Comparison of ENCODE assay signal across 15 mouse cellular contexts in the genomic region with DNA sequence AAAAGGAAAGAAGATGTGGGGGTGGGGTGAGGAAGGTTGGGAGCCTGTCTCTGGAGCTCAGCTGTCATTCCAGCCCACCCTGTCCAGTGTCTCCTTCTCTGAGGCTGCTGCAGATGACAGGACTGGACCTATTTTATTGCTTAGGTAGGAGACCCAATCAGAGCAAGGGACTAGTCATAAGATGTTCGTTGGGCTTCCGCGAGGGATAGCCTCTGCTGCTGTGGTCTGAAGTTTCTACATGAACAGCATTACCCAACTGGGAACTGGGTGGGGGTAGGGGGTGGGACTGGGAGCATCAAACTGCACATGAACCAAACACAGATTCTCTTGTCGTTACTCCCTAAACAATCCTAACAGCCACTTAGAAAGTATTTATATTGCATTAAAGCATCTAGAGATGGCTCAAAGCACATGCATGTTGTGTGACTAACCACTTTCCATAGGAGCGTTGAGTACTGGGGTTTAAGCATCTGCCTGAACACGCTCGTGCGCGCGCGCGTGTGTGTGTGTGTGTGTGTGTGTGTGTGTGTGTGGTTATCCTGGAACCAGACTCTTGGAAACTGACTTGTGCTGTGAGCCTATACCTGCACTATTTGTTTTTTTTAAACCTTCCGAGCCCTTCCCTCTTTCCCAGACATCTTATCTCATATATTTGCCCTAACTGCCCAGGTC. TPM values are rescaled to one million over a fixed set of nuclear protein-coding genes. Genes with fewer than 3 reads are reported as not detected.
DNase-seq lines count a peak whose midpoint lies in the region; ATAC-seq and TF ChIP-seq lines count a peak whose summit lies in the region.
"Had no signal": no experiment of that assay in that cellular context is flagged by ENCODE, and none has a peak within 500 bp of the region (broad histone marks: within the 10 kb centered on the region; RNA-seq: fewer than 3 reads in every experiment).

No protein-coding gene starts in this region.

- no peaks in the 10 kb centered on the region for H3K9me3 ChIP-seq in forebrain, embryonic 16.5 days (ENCODE audit: control insufficient read depth, low read length)
- no peaks in the 10 kb centered on the region for H3K9me3 ChIP-seq in midbrain, embryonic 11.5 days (ENCODE audit: control insufficient read depth, low read length)
- no peaks in the 10 kb centered on the region for H3K9me3 ChIP-seq in intestine, postnatal 0 days (ENCODE audit: control insufficient read depth)
- H3K9me3 ChIP-seq: G1E; stomach, embryonic 15.5 days had no signal

- no peaks in the 10 kb centered on the region for H3K36me3 ChIP-seq in forebrain, embryonic 16.5 days (ENCODE audit: control insufficient read depth, insufficient read depth)
- H3K36me3 ChIP-seq in midbrain, embryonic 11.5 days (ENCODE audit: control insufficient read depth, insufficient read depth, low read length) = no peaks in the 10 kb centered on the region
- H3K36me3 ChIP-seq in intestine, postnatal 0 days (ENCODE audit: control insufficient read depth, insufficient read depth) = no peaks in the 10 kb centered on the region
- H3K36me3 ChIP-seq: G1E; stomach, embryonic 15.5 days had no signal

- no peaks in the 10 kb centered on the region for H3K27me3 ChIP-seq in forebrain, embryonic 16.5 days (replicated peaks; ENCODE audit: control insufficient read depth, insufficient read depth, low read length)
- H3K27me3 ChIP-seq in midbrain, embryonic 11.5 days (ENCODE audit: control insufficient read depth, insufficient read depth, low read length) = no peaks in the 10 kb centered on the region
- H3K27me3 ChIP-seq in intestine, postnatal 0 days (replicated peaks; ENCODE audit: control insufficient read depth, insufficient read depth, low read length) = no peaks in the 10 kb centered on the region
- H3K27me3 ChIP-seq: stomach, embryonic 15.5 days had no signal

- H3K4me3 ChIP-seq in layer of hippocampus, adult 2 months = peak overlapping the region; percentile 8; the same call in 1 of the 2 replicates
- H3K4me3 ChIP-seq in forebrain, embryonic 16.5 days (replicated peaks; ENCODE audit: low read length) = no peak overlapping the region
- 0 out of 2 replicates have a peak overlapping the region, but pooled peaks have one; percentile 3 for H3K4me3 ChIP-seq in midbrain, embryonic 11.5 days (ENCODE audit: low read depth, low read length)
- H3K4me3 ChIP-seq in intestine, postnatal 0 days (ENCODE audit: low read depth, low read length) = no peak overlapping the region
- H3K4me3 ChIP-seq: stomach, embryonic 15.5 days had no signal

- peaks cover 38% of the 10 kb centered on the region for H3K4me1 ChIP-seq in forebrain, embryonic 16.5 days (replicated peaks; ENCODE audit: control insufficient read depth, insufficient read depth, low read length)
- H3K4me1 ChIP-seq in midbrain, embryonic 11.5 days (ENCODE audit: control insufficient read depth, insufficient read depth, low read length) = peaks cover 29% of the 10 kb centered on the region
- H3K4me1 ChIP-seq in intestine, postnatal 0 days (replicated peaks; ENCODE audit: control insufficient read depth, insufficient read depth, low read length) = no peaks in the 10 kb centered on the region

- DNase-seq in layer of hippocampus, adult 2 months (ENCODE audit: low spot score in 2 of 2) = no peak
- no peak for DNase-seq in layer of hippocampus, postnatal 10 days (ENCODE audit: low spot score in 2 of 2)
- DNase-seq in midbrain, embryonic 11.5 days (ENCODE audit: low spot score, missing footprints) = peak; percentile 86
- DNase-seq in adipocyte (ENCODE audit: low spot score) = no peak
- no peak for DNase-seq in urinary bladder, adult 2 months (ENCODE audit: low spot score)
- DNase-seq in layer of hippocampus, adult 11-12 months (ENCODE audit: low spot score) = no peak
- DNase-seq: B cell, adult 2 months; cerebellum, adult 2 months; heart, postnatal 4 days; kidney, adult 8-10 months; lung, postnatal 36 days had no signal

- H3K9ac ChIP-seq in forebrain, embryonic 16.5 days (replicated peaks; ENCODE audit: low read depth, low read length) = 0 out of 2 replicates have a peak overlapping the region, but pooled peaks have one; percentile 15
- peak overlapping the region; percentile 39; the same call in 1 of the 2 replicates for H3K9ac ChIP-seq in midbrain, embryonic 11.5 days (ENCODE audit: low read length)
- no peak overlapping the region for H3K9ac ChIP-seq in intestine, postnatal 0 days (ENCODE audit: low read depth, low read length)
- H3K9ac ChIP-seq: stomach, embryonic 15.5 days had no signal

- WGBS in forebrain, embryonic 16.5 days = 73% methylated on average over 13 of the region's 13 CpGs
- WGBS in midbrain, embryonic 11.5 days = 65% methylated on average over 13 of the region's 13 CpGs
- WGBS in intestine, postnatal 0 days = 81% methylated on average over 13 of the region's 13 CpGs

- peak overlapping the region; percentile 12 for H3K4me2 ChIP-seq in forebrain, embryonic 16.5 days (ENCODE audit: low read length)
- peak overlapping the region; percentile 32 for H3K4me2 ChIP-seq in midbrain, embryonic 11.5 days
- no peak overlapping the region for H3K4me2 ChIP-seq in intestine, postnatal 0 days (replicated peaks; ENCODE audit: low read depth)
- H3K4me2 ChIP-seq: stomach, embryonic 15.5 days had no signal

- peak overlapping the region; percentile 87 for H3K27ac ChIP-seq in layer of hippocampus, adult 2 months
- peak overlapping the region; percentile 43 for H3K27ac ChIP-seq in forebrain, embryonic 16.5 days (ENCODE audit: low read length)
- H3K27ac ChIP-seq in midbrain, embryonic 11.5 days (ENCODE audit: low read depth, low read length) = peak overlapping the region; percentile 72
- no peak overlapping the region for H3K27ac ChIP-seq in intestine, postnatal 0 days (ENCODE audit: low read depth, low read length)
- H3K27ac ChIP-seq: stomach, embryonic 15.5 days had no signal

- ATAC-seq in forebrain, embryonic 16.5 days = peak; percentile 49
- peak; percentile 80 for ATAC-seq in midbrain, embryonic 11.5 days (ENCODE audit: low FRiP score)
- ATAC-seq in intestine, postnatal 0 days = no peak

- TF ChIP-seq CTCF in layer of hippocampus, adult 2 months (conservative IDR thresholded peaks at IDR 0.05) = no peak
- TF ChIP-seq CTCF in intestine, postnatal 0 days (IDR thresholded peaks at IDR 0.05; ENCODE audit: low read depth) = no peak

RNA-seq across cellular contexts. Expression of a gene that starts 23.2 kb away (rescaled TPM):
- 1,000 to 10,000 TPM; 2,009 to 2,049 TPM for total RNA-seq in layer of hippocampus, adult 2 months (2021)
- 1,000 to 10,000 TPM; 1,868 to 2,057 TPM for total RNA-seq in layer of hippocampus, postnatal 10 days (2021)
- 2,124 and 2,140 TPM in 2 replicates for polyA plus RNA-seq in forebrain, embryonic 16.5 days (2015; fragmentation: Nextera tagmentation; extraction: Ambion mirVana)
- 1,565 and 1,591 TPM in 2 replicates for polyA plus RNA-seq in midbrain, embryonic 11.5 days (2014; fragmentation: Nextera tagmentation; extraction: Ambion mirVana)
- 289 and 307 TPM in 2 replicates for polyA plus RNA-seq in urinary bladder, adult 2 months (2012; rRNA removed)
- polyA plus RNA-seq in intestine, postnatal 0 days (2015; fragmentation: Nextera tagmentation; extraction: Ambion mirVana) = 3,331 and 3,461 TPM in 2 replicates

Comparison
In these comparisons a context has a peak if more than half of its experiments do, and no peak if none do; other contexts are left out.
1. H3K4me3 ChIP-seq: peak in layer of hippocampus, adult 2 months (single experiment) and midbrain, embryonic 11.5 days (single experiment); none in forebrain, embryonic 16.5 days (single experiment) and intestine, postnatal 0 days (single experiment).